Mouse (Mus musculus): ENCODE data around the gene Olfr544.
A peak's percentile ranks its signal among the peaks of the same experiment; 100 is the strongest.

The Olfr544 gene

DNA sequence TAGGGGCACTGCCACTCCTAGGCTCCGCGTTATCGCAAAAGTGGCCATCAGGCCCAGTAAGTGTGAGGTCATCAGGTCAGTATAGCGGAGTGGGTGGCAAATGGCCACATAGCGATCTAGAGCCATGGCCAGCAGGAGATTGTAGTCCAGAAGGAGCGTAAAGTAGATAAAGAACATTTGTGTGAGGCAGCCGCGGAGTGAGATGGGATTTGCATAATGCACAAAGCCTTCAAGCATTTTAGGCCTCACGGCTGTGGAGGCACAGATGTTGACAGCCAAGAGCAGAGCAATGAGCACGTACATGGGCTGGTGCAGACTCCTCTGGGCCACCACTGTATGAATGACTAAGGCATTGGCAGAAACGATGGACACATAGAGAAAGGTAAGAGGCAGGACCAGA, 10.7 kb downstream of the Olfr544 start:
- DNase-seq (ENCODE audit: low spot score in 2 of 2) = no peak

- DNase-seq (ENCODE audit: low spot score in 2 of 2) = no peak
Observed at GRCm38 (mm10) chr7:102476601-102477000, 11.5 kb downstream of the Olfr544 start.

GRCm38 (mm10) chr7:102472675-102473074, 15.4 kb downstream of the Olfr544 start:
- no peak for DNase-seq (ENCODE audit: low spot score in 2 of 2)

DNA sequence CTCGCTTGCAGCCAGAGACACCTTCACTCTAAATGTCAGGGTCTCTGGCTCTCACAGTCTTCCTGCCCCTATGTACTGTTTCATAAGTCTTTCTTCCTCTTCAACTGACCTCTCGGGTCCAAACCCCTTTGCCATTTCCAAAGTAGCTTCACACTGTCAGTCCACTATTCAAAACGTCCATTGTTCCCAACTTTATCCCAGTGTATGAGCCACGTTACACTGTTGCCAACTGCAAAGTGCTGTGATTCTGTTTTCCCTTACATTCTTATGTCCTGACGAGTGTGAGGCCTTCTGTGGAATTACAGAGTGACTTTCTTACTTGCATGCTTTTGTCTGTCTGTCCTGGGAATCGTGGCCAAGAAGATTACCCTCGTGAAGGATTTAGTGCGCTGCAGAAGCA, 20.5 kb downstream of the Olfr544 start:
- no peak for DNase-seq (ENCODE audit: low spot score in 2 of 2)

DNA sequence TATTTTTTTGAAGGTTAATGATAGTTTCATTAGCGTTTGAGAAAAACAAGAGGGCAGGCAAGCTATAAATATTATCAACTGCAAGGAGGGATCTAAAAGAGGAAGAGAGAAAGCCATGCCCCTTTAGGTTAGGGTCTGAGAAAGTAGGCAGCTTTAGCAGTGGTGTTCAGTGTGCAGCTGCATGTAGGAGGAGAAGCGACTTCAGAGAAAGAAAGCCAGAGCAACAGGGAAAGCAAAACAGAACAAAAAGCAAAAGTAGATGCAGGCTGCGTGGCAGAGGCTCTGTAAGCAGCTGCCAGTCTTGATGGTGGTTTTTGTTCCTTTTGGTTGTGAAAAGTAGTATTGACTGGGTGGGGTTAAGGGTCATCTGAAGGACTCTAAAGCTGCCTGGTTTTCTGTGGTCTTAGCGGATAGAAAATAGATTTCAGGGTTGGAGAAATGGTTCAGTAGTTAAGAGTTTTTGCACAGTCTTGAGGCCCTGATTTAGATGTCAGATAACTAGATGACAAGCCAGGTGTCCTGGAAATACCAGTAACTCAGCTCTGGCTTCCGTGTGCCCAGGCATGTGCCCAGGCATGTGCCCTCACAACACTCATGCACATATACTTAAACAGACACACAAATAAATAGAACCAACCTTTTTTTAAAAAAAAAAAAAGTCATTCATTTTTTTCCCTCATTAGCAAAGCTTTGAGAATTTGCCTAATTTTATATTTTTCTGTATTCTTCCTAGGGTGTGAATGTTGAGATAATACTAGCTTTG, 29.3 kb downstream of the Olfr544 start:
- DNase-seq (ENCODE audit: low spot score in 2 of 2) = no peak

GRCm38 (mm10) chr7:102446438-102446837, 41.7 kb downstream of the Olfr544 start:
- no peak for DNase-seq (ENCODE audit: low spot score in 2 of 2)

- no peak for DNase-seq (ENCODE audit: low spot score in 2 of 2)
Observed at GRCm38 (mm10) chr7:102444301-102444700, 43.8 kb downstream of the Olfr544 start.

DNA sequence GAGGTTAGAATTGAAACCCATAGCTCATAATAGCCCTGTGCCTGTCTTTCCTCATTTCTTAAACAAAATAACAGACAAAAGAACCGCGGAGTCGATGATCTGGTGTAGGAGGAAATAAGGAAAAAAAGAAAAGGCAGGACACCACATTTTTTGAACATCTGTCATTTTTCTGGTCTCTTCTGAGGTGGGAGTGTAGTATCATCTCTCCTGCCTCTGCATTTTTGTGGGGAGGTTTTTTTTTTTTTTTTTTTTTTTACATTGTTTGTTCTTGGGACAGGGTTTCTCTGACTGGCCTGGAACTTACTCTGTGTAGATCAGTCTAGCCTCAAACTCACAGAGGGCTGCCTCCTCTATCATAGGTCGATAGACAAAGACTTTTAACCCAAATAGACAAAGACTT, 45.7 kb downstream of the Olfr544 start:
- DNase-seq (ENCODE audit: low spot score in 2 of 2) = no peak

GRCm38 (mm10) chr7:102441657-102442391, 46.3 kb downstream of the Olfr544 start, which contains the start of gene Rrm1:
Rrm1 (plus strand) TSS chr7:102441695.
- DNase-seq (ENCODE audit: low spot score in 2 of 2) = peak; percentile 94

DNA sequence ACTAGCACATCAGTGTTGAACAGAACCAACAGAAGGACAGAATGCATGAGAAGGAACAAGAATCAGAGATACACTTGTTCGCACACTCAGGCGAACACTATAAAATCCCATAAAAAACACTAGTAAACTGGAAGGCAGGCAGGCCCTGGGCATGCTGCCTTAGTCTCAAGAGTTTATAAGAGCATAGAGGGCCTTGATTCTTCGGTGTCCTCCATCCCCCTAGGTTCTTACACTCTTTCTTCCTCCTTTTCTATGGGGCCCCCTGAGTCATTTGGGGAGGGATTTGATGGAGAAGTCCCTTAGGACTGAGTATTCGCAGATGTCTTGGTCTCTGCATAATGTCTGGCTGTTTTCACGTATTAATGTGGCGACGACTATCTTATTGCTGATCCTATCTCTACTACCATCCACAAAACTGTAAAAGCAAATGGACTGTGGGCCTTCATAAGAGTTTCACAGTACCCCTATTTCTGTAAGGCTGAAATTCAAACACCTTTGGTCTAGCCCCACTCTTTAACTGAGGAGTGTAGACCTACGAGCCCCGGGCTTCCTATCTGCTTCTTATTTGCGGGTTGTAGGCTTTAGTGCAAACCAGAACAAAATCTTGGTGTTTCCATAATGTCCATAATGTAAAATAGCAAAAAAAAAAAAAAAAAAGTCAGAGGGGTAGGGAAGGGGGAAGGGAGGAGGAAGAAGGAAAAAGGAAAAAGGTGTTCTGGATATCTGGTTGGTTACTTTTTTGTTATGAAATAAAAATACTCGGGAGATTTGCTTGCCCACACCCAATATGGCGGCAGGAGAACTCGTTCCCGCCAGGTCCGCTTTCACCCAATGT, 47.1 kb downstream of the Olfr544 start:
- no peak for DNase-seq (ENCODE audit: low spot score in 2 of 2)

GRCm38 (mm10) chr7:102434344-102434743, 53.8 kb downstream of the Olfr544 start:
- DNase-seq (ENCODE audit: low spot score in 2 of 2) = no peak

All from frontal cortex, postnatal 10 days (tissue).